Mouse (Mus musculus) embryonic fibroblast, embryonic 13.5 days (primary cell): ENCODE results near the gene Rpl10a.

ENCODE experiments used
- CTCF ChIP-seq: IDR thresholded peaks from 2 replicates; pipeline ENCODE4 v1.5.1; 2011; ENCODE audit warnings: mild to moderate bottlenecking, control low read depth, low read length, moderate library complexity, borderline replicate concordance; ENCODE audit not compliant: insufficient read depth
- POLR2A ChIP-seq: IDR thresholded peaks from 2 replicates; pipeline ENCODE4 v1.6.1; 2011; ENCODE audit warnings: low read depth, mild to moderate bottlenecking, control low read depth, low read length, moderate library complexity

GRCm38 (mm10) chr17:28362653-28363292 lies 34.5 kb downstream of the Rpl10a start:
- TF ChIP-seq POLR2A (no peak), CTCF (no peak)
